Mouse (Mus musculus): ENCODE data around the gene Cnot1. TPM values are rescaled to one million over a fixed set of nuclear protein-coding genes. Genes with fewer than 3 reads are reported as not detected.

Gene Cnot1
- polyA plus RNA-seq, 1 experiment from 2014 or later: 16.0 TPM

DNA sequence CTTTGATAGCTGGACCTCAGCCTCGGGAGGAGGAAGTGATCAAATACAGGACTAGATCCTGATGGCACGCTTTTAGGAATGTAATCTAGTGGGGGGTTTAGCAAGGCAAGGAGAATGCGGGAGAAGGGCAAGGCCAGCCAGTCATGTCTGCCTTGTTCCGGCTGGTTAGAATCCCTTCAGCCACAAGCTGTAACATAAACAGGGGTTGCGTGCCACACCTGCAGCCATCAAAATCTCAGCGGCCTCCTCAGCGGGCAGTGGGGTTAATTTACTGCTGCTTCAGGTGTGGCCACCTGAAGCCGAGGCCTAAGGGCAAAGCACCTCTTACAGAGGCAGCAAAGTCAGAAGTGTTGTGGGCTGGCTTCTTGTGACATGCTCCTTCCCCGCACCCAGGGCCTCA, 130.6 kb downstream of the Cnot1 start, which contains the start of gene Ndrg4:
TSS of gene Ndrg4 (plus strand) at position 350 of the 400 bp plus-strand sequence.
- Histone ChIP-seq H3K27ac (ENCODE audit: low read depth) (no peak within 1 kb of the TSS), H3K4me1 (ENCODE audit: insufficient read depth) (peaks cover 2% of the 10 kb centered on the region; the same call in 1 of the 2 replicates), H3K9ac (replicated peaks) (no peak within 1 kb of the TSS), H3K27me3 (ENCODE audit: insufficient read depth, low read length) (peaks cover 65% of the 10 kb centered on the region), H3K4me2 (ENCODE audit: low read depth, low read length) (peak within 1 kb of the TSS; percentile 73), H3K9me3 (ENCODE audit: low read length) (no peaks in the 10 kb centered on the region), H3K36me3 (replicated peaks; ENCODE audit: insufficient read depth, low read length) (no peaks in the 10 kb centered on the region), H3K4me3 (ENCODE audit: low read depth, low read length) (peak within 1 kb of the TSS; percentile 43)
- 36% methylated on average over 9 of the region's 9 CpGs for WGBS (ENCODE audit: insufficient replicate concordance)
- no peak for TF ChIP-seq CTCF (IDR thresholded peaks at IDR 0.05; ENCODE audit: low read depth)
- no peak for TF ChIP-seq EP300 (IDR thresholded peaks at IDR 0.05; ENCODE audit: low read depth)
- no peak for DNase-seq
- ATAC-seq: no peak

DNA sequence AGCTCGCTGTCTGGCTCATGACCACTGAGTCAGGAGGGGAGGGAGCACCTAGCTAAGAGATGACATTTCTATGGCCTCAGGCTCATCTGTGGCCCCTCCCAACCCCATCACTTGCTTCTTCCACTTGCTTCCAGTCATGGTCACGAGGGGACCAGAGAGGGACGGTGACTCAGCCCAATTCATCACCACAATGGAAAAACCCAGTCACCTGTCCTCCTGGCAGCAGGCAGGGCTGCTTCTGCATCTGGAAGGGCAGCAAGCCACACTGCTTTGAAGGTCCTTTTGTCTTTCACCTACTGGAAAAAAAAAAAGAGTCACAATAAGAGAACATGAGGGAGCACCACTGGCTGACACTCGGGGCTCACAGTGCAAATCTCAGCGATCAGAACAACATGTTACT, 134.5 kb downstream of the Cnot1 start:
- 0 out of 2 replicates have a peak, but pooled peaks cover 2% of the 10 kb centered on the region for H3K4me1 ChIP-seq (ENCODE audit: insufficient read depth)
- TF ChIP-seq CTCF (IDR thresholded peaks at IDR 0.05; ENCODE audit: low read depth) (no peak), EP300 (IDR thresholded peaks at IDR 0.05; ENCODE audit: low read depth) (no peak)
- 61% methylated on average over 5 of the region's 5 CpGs for WGBS (ENCODE audit: insufficient replicate concordance)
- ATAC-seq: no peak
- no peak overlapping the region for H3K4me3 ChIP-seq (ENCODE audit: low read depth, low read length)
- no peak overlapping the region for H3K4me2 ChIP-seq (ENCODE audit: low read depth, low read length)
- peaks cover 38% of the 10 kb centered on the region for H3K27me3 ChIP-seq (ENCODE audit: insufficient read depth, low read length)
- no peak overlapping the region for H3K9ac ChIP-seq (replicated peaks)
- H3K36me3 ChIP-seq (replicated peaks; ENCODE audit: insufficient read depth, low read length): no peaks in the 10 kb centered on the region
- no peaks in the 10 kb centered on the region for H3K9me3 ChIP-seq (ENCODE audit: low read length)
- no peak for DNase-seq
- no peak overlapping the region for H3K27ac ChIP-seq (ENCODE audit: low read depth)

DNA sequence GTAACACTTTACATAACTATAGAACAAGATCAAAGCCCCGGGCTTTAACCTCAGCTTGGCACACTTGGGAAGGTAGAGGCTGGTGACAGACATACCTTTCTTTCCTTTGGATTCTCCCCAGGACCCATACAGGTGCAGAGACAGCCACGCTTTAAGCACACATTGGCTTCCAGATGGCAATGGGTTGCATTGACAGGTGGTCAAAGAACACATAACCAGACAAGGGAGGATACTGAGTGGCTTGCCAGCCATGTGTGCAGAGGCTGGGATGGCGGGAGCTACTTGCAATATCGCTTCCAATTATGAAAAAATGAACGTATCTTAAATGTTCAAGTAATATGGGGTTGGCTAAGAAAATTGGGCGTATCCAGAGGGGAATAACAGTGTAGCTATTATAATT, 135.4 kb downstream of the Cnot1 start:
- ATAC-seq: no peak
- no peak overlapping the region for H3K27ac ChIP-seq (ENCODE audit: low read depth)
- no peak overlapping the region for H3K4me3 ChIP-seq (ENCODE audit: low read depth, low read length)
- TF ChIP-seq EP300 (IDR thresholded peaks at IDR 0.05; ENCODE audit: low read depth): no peak
- no peak for TF ChIP-seq CTCF (IDR thresholded peaks at IDR 0.05; ENCODE audit: low read depth)
- no peaks in the 10 kb centered on the region for H3K9me3 ChIP-seq (ENCODE audit: low read length)
- no peak overlapping the region for H3K9ac ChIP-seq (replicated peaks)
- H3K36me3 ChIP-seq (replicated peaks; ENCODE audit: insufficient read depth, low read length): no peaks in the 10 kb centered on the region
- no peaks in the 10 kb centered on the region for H3K4me1 ChIP-seq (ENCODE audit: insufficient read depth)
- DNase-seq: no peak
- peaks cover 29% of the 10 kb centered on the region for H3K27me3 ChIP-seq (ENCODE audit: insufficient read depth, low read length)
- 73% methylated on average over 6 of the region's 6 CpGs for WGBS (ENCODE audit: insufficient replicate concordance)
- no peak overlapping the region for H3K4me2 ChIP-seq (ENCODE audit: low read depth, low read length)

DNA sequence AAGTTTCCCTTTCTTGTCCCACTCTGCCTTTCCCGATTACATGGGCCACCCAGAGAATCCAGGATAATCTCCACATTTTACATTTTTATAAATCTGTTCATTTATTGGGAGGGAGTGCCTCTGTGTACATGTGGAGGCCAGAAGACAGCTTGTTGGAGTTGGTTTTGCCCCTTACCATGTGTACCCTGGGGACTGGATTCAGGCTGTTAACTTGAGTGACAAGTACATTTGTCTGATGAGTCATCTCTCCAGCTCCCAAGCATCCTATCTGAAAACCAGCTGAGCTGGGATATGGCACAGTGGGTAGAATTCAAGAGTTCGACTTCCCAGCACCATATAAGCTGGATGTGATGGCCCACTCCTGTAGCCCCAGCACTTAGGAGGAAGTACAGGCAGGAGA, 137.3 kb downstream of the Cnot1 start:
- 62% methylated on average over 2 of the region's 2 CpGs for WGBS (ENCODE audit: insufficient replicate concordance)
- ATAC-seq: no peak

More for the DNA sequence above, 137.3 kb downstream of the Cnot1 start:
- H3K9ac ChIP-seq (replicated peaks): no peak overlapping the region
- H3K27me3 ChIP-seq (ENCODE audit: insufficient read depth, low read length): peaks cover 12% of the 10 kb centered on the region
- TF ChIP-seq EP300 (IDR thresholded peaks at IDR 0.05; ENCODE audit: low read depth) (no peak), CTCF (IDR thresholded peaks at IDR 0.05; ENCODE audit: low read depth) (no peak)
- no peak overlapping the region for H3K4me3 ChIP-seq (ENCODE audit: low read depth, low read length)
- no peak overlapping the region for H3K4me2 ChIP-seq (ENCODE audit: low read depth, low read length)
- no peak for DNase-seq
- no peak overlapping the region for H3K27ac ChIP-seq (ENCODE audit: low read depth)
- H3K36me3 ChIP-seq (replicated peaks; ENCODE audit: insufficient read depth, low read length): no peaks in the 10 kb centered on the region
- H3K9me3 ChIP-seq (ENCODE audit: low read length): no peaks in the 10 kb centered on the region
- no peaks in the 10 kb centered on the region for H3K4me1 ChIP-seq (ENCODE audit: insufficient read depth)

Small RNAs within 50 kb of the gene (microRNA-seq; reads per million reads assigned to microRNA genes)
- 2.0 reads per million for gene Mir7073

Other genes starting within 250 kb of the Cnot1 start
- gene Prss54, start 231.1 kb downstream of the Cnot1 start, polyA plus RNA-seq (2015; fragmentation: Nextera tagmentation; extraction: Ambion mirVana): not detected in 2 replicates
- 3.9 and 5.1 TPM in 2 replicates for gene Gins3, start 174.0 kb downstream of the Cnot1 start, polyA plus RNA-seq (2015; fragmentation: Nextera tagmentation; extraction: Ambion mirVana)
- 0.48 and 0.92 TPM in 2 replicates for gene Ndrg4, start 130.5 kb downstream of the Cnot1 start, polyA plus RNA-seq (2015; fragmentation: Nextera tagmentation; extraction: Ambion mirVana)
- gene Setd6, start 91.6 kb downstream of the Cnot1 start, polyA plus RNA-seq (2015; fragmentation: Nextera tagmentation; extraction: Ambion mirVana): 14.0 and 18.4 TPM in 2 replicates
- 281 and 290 TPM in 2 replicates for gene Sap18b, start 17.9 kb upstream of the Cnot1 start, polyA plus RNA-seq (2015; fragmentation: Nextera tagmentation; extraction: Ambion mirVana)
- 7.0 and 9.4 TPM in 2 replicates for gene Slc38a7, start 46.1 kb upstream of the Cnot1 start, polyA plus RNA-seq (2015; fragmentation: Nextera tagmentation; extraction: Ambion mirVana)
- 299 and 308 TPM in 2 replicates for gene Got2, start 81.1 kb upstream of the Cnot1 start, polyA plus RNA-seq (2015; fragmentation: Nextera tagmentation; extraction: Ambion mirVana)